Mouse (Mus musculus): ENCODE measurements around the gene Cadm1. TPM values are rescaled to one million over a fixed set of nuclear protein-coding genes. Genes with fewer than 3 reads are reported as not detected.

Gene Cadm1
- polyA plus RNA-seq, 1 experiment = 70.3 TPM

- Histone ChIP-seq H3K27ac (ENCODE audit: insufficient read depth, low read length) (no peak overlapping the region), H3K4me3 (ENCODE audit: low read depth, low read length) (no peak overlapping the region), H3K9me3 (replicated peaks; ENCODE audit: control insufficient read depth, insufficient read depth, low read length, poor library complexity, severe bottlenecking) (no peaks in the 10 kb centered on the region), H3K27me3 (ENCODE audit: control insufficient read depth, insufficient read depth, low read length, poor library complexity, severe bottlenecking) (no peaks in the 10 kb centered on the region), H3K9ac (ENCODE audit: low read depth, poor library complexity, severe bottlenecking) (no peak overlapping the region), H3K36me3 (ENCODE audit: control insufficient read depth, insufficient read depth, low read length, poor library complexity, severe bottlenecking) (no peaks in the 10 kb centered on the region), H3K4me1 (ENCODE audit: control insufficient read depth, insufficient read depth, low read length) (no peaks in the 10 kb centered on the region)
- TF ChIP-seq EP300 (IDR thresholded peaks at IDR 0.05; ENCODE audit: insufficient read depth, low read depth, low read length) = no peak
Observed at GRCm38 (mm10) chr9:47692911-47693310, 162.9 kb downstream of the Cadm1 start.

GRCm38 (mm10) chr9:47699026-47699425 is 169.1 kb downstream of the Cadm1 start:
- Histone ChIP-seq H3K9ac (ENCODE audit: low read depth, poor library complexity, severe bottlenecking) (no peak overlapping the region), H3K4me3 (ENCODE audit: low read depth, low read length) (no peak overlapping the region), H3K9me3 (replicated peaks; ENCODE audit: control insufficient read depth, insufficient read depth, low read length, poor library complexity, severe bottlenecking) (no peaks in the 10 kb centered on the region), H3K4me1 (ENCODE audit: control insufficient read depth, insufficient read depth, low read length) (no peaks in the 10 kb centered on the region), H3K27me3 (ENCODE audit: control insufficient read depth, insufficient read depth, low read length, poor library complexity, severe bottlenecking) (no peaks in the 10 kb centered on the region), H3K36me3 (ENCODE audit: control insufficient read depth, insufficient read depth, low read length, poor library complexity, severe bottlenecking) (no peaks in the 10 kb centered on the region), H3K27ac (ENCODE audit: insufficient read depth, low read length) (no peak overlapping the region)
- TF ChIP-seq CTCF (IDR thresholded peaks at IDR 0.05; ENCODE audit: low read depth, low read length) (no peak), POLR2A (IDR thresholded peaks at IDR 0.05; ENCODE audit: insufficient read depth, low read length) (no peak)

DNA sequence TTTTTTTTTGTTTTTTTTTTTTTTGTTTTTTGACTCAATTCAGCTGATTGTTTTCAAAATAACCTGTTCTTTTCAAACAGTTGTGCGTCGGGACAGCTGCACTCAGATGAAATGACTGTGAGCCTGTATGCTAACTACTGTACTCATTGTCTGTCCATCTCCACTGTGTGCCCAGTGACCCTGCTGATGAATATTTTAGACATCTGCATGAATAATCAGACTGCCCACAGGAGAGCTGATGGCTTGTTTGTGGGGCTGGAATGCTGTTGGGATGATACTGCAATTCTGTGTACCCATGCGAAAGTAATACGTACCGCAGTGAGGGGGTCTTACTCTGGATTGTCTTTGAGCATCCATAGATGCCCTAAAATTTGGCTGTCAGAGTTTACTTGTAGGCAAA is 170.0 kb downstream of the Cadm1 start:
- no peaks in the 10 kb centered on the region for H3K27me3 ChIP-seq (ENCODE audit: control insufficient read depth, insufficient read depth, low read length, poor library complexity, severe bottlenecking)
- no peaks in the 10 kb centered on the region for H3K9me3 ChIP-seq (replicated peaks; ENCODE audit: control insufficient read depth, insufficient read depth, low read length, poor library complexity, severe bottlenecking)
- no peaks in the 10 kb centered on the region for H3K36me3 ChIP-seq (ENCODE audit: control insufficient read depth, insufficient read depth, low read length, poor library complexity, severe bottlenecking)
- no peak overlapping the region for H3K9ac ChIP-seq (ENCODE audit: low read depth, poor library complexity, severe bottlenecking)
- H3K4me1 ChIP-seq (ENCODE audit: control insufficient read depth, insufficient read depth, low read length) = no peaks in the 10 kb centered on the region
- TF ChIP-seq EP300 (IDR thresholded peaks at IDR 0.05; ENCODE audit: insufficient read depth, low read depth, low read length) (no peak), CTCF (IDR thresholded peaks at IDR 0.05; ENCODE audit: low read depth, low read length) (no peak)
- H3K27ac ChIP-seq (ENCODE audit: insufficient read depth, low read length) = no peak overlapping the region
- no peak overlapping the region for H3K4me3 ChIP-seq (ENCODE audit: low read depth, low read length)

- H3K27me3 ChIP-seq (ENCODE audit: control insufficient read depth, insufficient read depth, low read length, poor library complexity, severe bottlenecking) = no peaks in the 10 kb centered on the region
- H3K4me1 ChIP-seq (ENCODE audit: control insufficient read depth, insufficient read depth, low read length) = peaks cover 1% of the 10 kb centered on the region
- H3K27ac ChIP-seq (ENCODE audit: insufficient read depth, low read length) = peak overlapping the region; percentile 84
- no peaks in the 10 kb centered on the region for H3K9me3 ChIP-seq (replicated peaks; ENCODE audit: control insufficient read depth, insufficient read depth, low read length, poor library complexity, severe bottlenecking)
- H3K4me3 ChIP-seq (ENCODE audit: low read depth, low read length) = peak overlapping the region; percentile 27
- no peaks in the 10 kb centered on the region for H3K36me3 ChIP-seq (ENCODE audit: control insufficient read depth, insufficient read depth, low read length, poor library complexity, severe bottlenecking)
- TF ChIP-seq POLR2A (IDR thresholded peaks at IDR 0.05; ENCODE audit: insufficient read depth, low read length) = no peak
- TF ChIP-seq EP300 (IDR thresholded peaks at IDR 0.05; ENCODE audit: insufficient read depth, low read depth, low read length) = 0 out of 2 replicates have a peak, but pooled peaks have one; percentile 28
- H3K9ac ChIP-seq (ENCODE audit: low read depth, poor library complexity, severe bottlenecking) = no peak overlapping the region
Observed at GRCm38 (mm10) chr9:47703026-47703876, 173.3 kb downstream of the Cadm1 start.

- Histone ChIP-seq H3K9me3 (replicated peaks; ENCODE audit: control insufficient read depth, insufficient read depth, low read length, poor library complexity, severe bottlenecking) (no peaks in the 10 kb centered on the region), H3K9ac (ENCODE audit: low read depth, poor library complexity, severe bottlenecking) (no peak overlapping the region), H3K4me1 (ENCODE audit: control insufficient read depth, insufficient read depth, low read length) (peaks cover 1% of the 10 kb centered on the region), H3K27ac (ENCODE audit: insufficient read depth, low read length) (no peak overlapping the region), H3K27me3 (ENCODE audit: control insufficient read depth, insufficient read depth, low read length, poor library complexity, severe bottlenecking) (no peaks in the 10 kb centered on the region), H3K4me3 (ENCODE audit: low read depth, low read length) (no peak overlapping the region), H3K36me3 (ENCODE audit: control insufficient read depth, insufficient read depth, low read length, poor library complexity, severe bottlenecking) (no peaks in the 10 kb centered on the region)
- TF ChIP-seq CTCF (IDR thresholded peaks at IDR 0.05; ENCODE audit: low read depth, low read length) (no peak), EP300 (IDR thresholded peaks at IDR 0.05; ENCODE audit: insufficient read depth, low read depth, low read length) (no peak), POLR2A (IDR thresholded peaks at IDR 0.05; ENCODE audit: insufficient read depth, low read length) (no peak)
Observed at GRCm38 (mm10) chr9:47706341-47706740, 176.4 kb downstream of the Cadm1 start.

DNA sequence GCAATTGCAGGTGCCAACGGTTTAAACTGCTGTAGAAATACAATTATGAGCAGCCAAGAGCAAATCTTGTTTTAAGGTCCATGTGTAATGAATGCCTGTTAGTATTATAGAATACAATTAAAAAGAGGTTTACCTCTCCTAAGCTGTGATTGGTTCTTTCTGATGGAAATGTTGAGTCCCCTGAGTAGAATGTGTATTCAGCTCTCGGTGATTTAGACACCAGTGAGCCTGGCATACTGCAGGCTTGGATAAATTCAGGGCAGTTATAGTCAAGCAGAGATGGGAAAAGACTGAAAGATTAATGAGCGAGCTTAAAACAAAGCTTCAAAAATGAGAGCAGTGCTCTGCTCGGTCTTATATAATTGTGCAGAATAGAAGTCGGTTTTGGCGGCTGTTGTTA is 177.4 kb downstream of the Cadm1 start:
- Histone ChIP-seq H3K4me3 (ENCODE audit: low read depth, low read length) (no peak overlapping the region), H3K36me3 (ENCODE audit: control insufficient read depth, insufficient read depth, low read length, poor library complexity, severe bottlenecking) (no peaks in the 10 kb centered on the region), H3K4me1 (ENCODE audit: control insufficient read depth, insufficient read depth, low read length) (peaks cover 1% of the 10 kb centered on the region), H3K9me3 (replicated peaks; ENCODE audit: control insufficient read depth, insufficient read depth, low read length, poor library complexity, severe bottlenecking) (no peaks in the 10 kb centered on the region), H3K27me3 (ENCODE audit: control insufficient read depth, insufficient read depth, low read length, poor library complexity, severe bottlenecking) (no peaks in the 10 kb centered on the region), H3K27ac (ENCODE audit: insufficient read depth, low read length) (no peak overlapping the region), H3K9ac (ENCODE audit: low read depth, poor library complexity, severe bottlenecking) (no peak overlapping the region)
- TF ChIP-seq CTCF (IDR thresholded peaks at IDR 0.05; ENCODE audit: low read depth, low read length) (no peak), POLR2A (IDR thresholded peaks at IDR 0.05; ENCODE audit: insufficient read depth, low read length) (no peak), EP300 (IDR thresholded peaks at IDR 0.05; ENCODE audit: insufficient read depth, low read depth, low read length) (no peak)

Measured in ES-Bruce4 (cell line).